Mouse (Mus musculus) lung, embryonic 15.5 days (tissue): ENCODE measurements around the gene Ift140. TPM values are rescaled to one million over a fixed set of nuclear protein-coding genes. Genes with fewer than 3 reads are reported as not detected.

Source experiments
- ATAC-seq: fragments of 200-750 bp; cut with Nextera tagmentation; 2 replicates; pipeline ENCODE4 v1.8.0; 2017; ENCODE audit warnings: moderate number of reproducible peaks, borderline replicate concordance; ENCODE audit not compliant: low FRiP score, low TSS enrichment; ENCODE audit errors: extremely low read depth
- H3K27ac ChIP-seq: fragments of 300-500 bp; sonication (generic); 2 replicates; pipeline ENCODE4 v1.5.1; 2015; ENCODE audit warnings: moderate library complexity, mild to moderate bottlenecking, inconsistent platforms
- H3K27me3 ChIP-seq: fragments of 300-500 bp; sonication (generic); 2 replicates; pipeline ENCODE4 v1.6.1; 2015; ENCODE audit warnings: inconsistent platforms
- H3K36me3 ChIP-seq: fragments of 300-500 bp; sonication (generic); 2 replicates; pipeline ENCODE4 v1.6.1; 2015; ENCODE audit warnings: inconsistent platforms
- H3K4me1 ChIP-seq: fragments of 300-500 bp; sonication (generic); 2 replicates; pipeline ENCODE4 v1.6.1; 2015; ENCODE audit warnings: inconsistent platforms
- H3K4me2 ChIP-seq: fragments of 300-500 bp; sonication (generic); 2 replicates; pipeline ENCODE4 v1.6.1; 2015; ENCODE audit warnings: inconsistent platforms, mild to moderate bottlenecking, moderate library complexity
- H3K4me3 ChIP-seq: fragments of 300-500 bp; sonication (generic); 2 replicates; pipeline ENCODE4 v1.5.1; 2015; ENCODE audit warnings: mild to moderate bottlenecking, inconsistent platforms
- H3K9ac ChIP-seq: fragments of 300-500 bp; sonication (generic); 2 replicates; pipeline ENCODE4 v1.6.1; 2015; ENCODE audit warnings: inconsistent platforms
- H3K9me3 ChIP-seq: fragments of 300-500 bp; sonication (generic); 2 replicates; pipeline ENCODE4 v1.6.1; 2016; ENCODE audit warnings: inconsistent platforms
- WGBS: fragments of 180-500 bp; shearing (Covaris S2); methylation state at CpG from one replicate; pipeline ENCODE4 v1.1.7; 2015; 5-methylcytosine and 5-hydroxymethylcytosine counted together
- polyA plus RNA-seq: library from polyadenylated mRNA; unstranded; fragments of >200 nt; fragmentation: Nextera tagmentation; extraction: Ambion mirVana; gene quantifications from 2 replicates; pipeline ENCODE4 v1.2.1, GENCODE M21; 2015

Ift140 gene
- polyA plus RNA-seq, 1 experiment from 2014 or later = 17.0 TPM

GRCm38 (mm10) chr17:25107786-25108185, 91.9 kb downstream of the Ift140 start:
- no peak for ATAC-seq
- no peaks in the 10 kb centered on the region for H3K9me3 ChIP-seq

DNA sequence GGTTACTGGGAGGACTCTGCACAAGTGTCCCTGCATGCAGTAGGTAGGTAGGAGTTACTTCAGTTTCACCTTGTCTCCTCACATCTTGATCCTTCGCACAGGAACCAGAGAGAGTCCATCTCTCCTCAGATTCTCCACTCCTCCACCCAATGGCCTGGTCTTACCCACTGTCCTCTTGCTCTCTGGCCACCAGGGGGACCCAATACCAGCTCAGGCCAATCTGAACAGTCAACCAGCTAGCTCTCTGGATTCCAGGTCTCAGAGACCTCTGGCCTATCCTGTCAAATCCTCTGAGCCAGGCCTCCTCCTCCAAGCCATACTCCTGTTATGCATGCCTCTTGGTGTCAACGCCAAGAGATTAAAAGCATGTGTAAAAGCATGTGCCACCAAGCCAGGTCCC, 93.7 kb downstream of the Ift140 start:
- Histone ChIP-seq H3K27me3 (no peaks in the 10 kb centered on the region), H3K9me3 (no peaks in the 10 kb centered on the region), H3K36me3 (peaks cover 55% of the 10 kb centered on the region), H3K4me3 (no peak overlapping the region), H3K9ac (no peak overlapping the region), H3K4me2 (no peak overlapping the region), H3K4me1 (peaks cover 6% of the 10 kb centered on the region), H3K27ac (no peak overlapping the region)
- no peak for ATAC-seq
- 76% methylated on average over 2 of the region's 2 CpGs for WGBS

More at GRCm38 (mm10) chr17:25107786-25108185, 91.9 kb downstream of the Ift140 start:
- 93% methylated on average over 7 of the region's 16 CpGs for WGBS
- no peak overlapping the region for H3K4me3 ChIP-seq
- no peaks in the 10 kb centered on the region for H3K27me3 ChIP-seq
- H3K4me1 ChIP-seq = 0 out of 2 replicates have a peak, but pooled peaks cover 5% of the 10 kb centered on the region
- peaks cover 72% of the 10 kb centered on the region for H3K36me3 ChIP-seq
- no peak overlapping the region for H3K4me2 ChIP-seq
- H3K27ac ChIP-seq = no peak overlapping the region
- no peak overlapping the region for H3K9ac ChIP-seq

- H3K4me1 ChIP-seq = peaks cover 11% of the 10 kb centered on the region
- no peaks in the 10 kb centered on the region for H3K27me3 ChIP-seq
- H3K9ac ChIP-seq = no peak overlapping the region
- no peak overlapping the region for H3K4me3 ChIP-seq
- peaks cover 46% of the 10 kb centered on the region for H3K36me3 ChIP-seq
- no peak overlapping the region for H3K4me2 ChIP-seq
- ATAC-seq = no peak
- no peaks in the 10 kb centered on the region for H3K9me3 ChIP-seq
- H3K27ac ChIP-seq = no peak overlapping the region
- 91% methylated on average over 6 of the region's 6 CpGs for WGBS
These were observed 94.7 kb downstream of the Ift140 start for GRCm38 (mm10) chr17:25110590-25110989.

- peaks cover 41% of the 10 kb centered on the region for H3K36me3 ChIP-seq
- H3K4me1 ChIP-seq = peaks cover 14% of the 10 kb centered on the region
- no peaks in the 10 kb centered on the region for H3K9me3 ChIP-seq
- WGBS = 89% methylated on average over 5 of the region's 5 CpGs
- H3K4me3 ChIP-seq = no peak overlapping the region
- no peak for ATAC-seq
- no peak overlapping the region for H3K9ac ChIP-seq
- H3K27me3 ChIP-seq = no peaks in the 10 kb centered on the region
- H3K27ac ChIP-seq = no peak overlapping the region
- no peak overlapping the region for H3K4me2 ChIP-seq
These were observed 95.3 kb downstream of the Ift140 start for GRCm38 (mm10) chr17:25111220-25111619.

- no peaks in the 10 kb centered on the region for H3K9me3 ChIP-seq
- H3K4me1 ChIP-seq = peaks cover 17% of the 10 kb centered on the region
- WGBS = 55% methylated on average over 8 of the region's 8 CpGs
- no peak overlapping the region for H3K4me3 ChIP-seq
- H3K4me2 ChIP-seq = no peak overlapping the region
- H3K36me3 ChIP-seq = peaks cover 34% of the 10 kb centered on the region
- ATAC-seq = no peak
- peak overlapping the region; percentile 31 for H3K27ac ChIP-seq
- no peak overlapping the region for H3K9ac ChIP-seq
- H3K27me3 ChIP-seq = no peaks in the 10 kb centered on the region
These were observed 96.0 kb downstream of the Ift140 start for GRCm38 (mm10) chr17:25111739-25112422.

GRCm38 (mm10) chr17:25112423-25112810, 96.5 kb downstream of the Ift140 start:
- Histone ChIP-seq H3K27me3 (no peaks in the 10 kb centered on the region), H3K4me3 (no peak overlapping the region), H3K27ac (peak overlapping the region; percentile 31), H3K4me1 (peaks cover 17% of the 10 kb centered on the region), H3K9me3 (no peaks in the 10 kb centered on the region), H3K9ac (no peak overlapping the region), H3K4me2 (no peak overlapping the region), H3K36me3 (peaks cover 29% of the 10 kb centered on the region)
- ATAC-seq = no peak
- 74% methylated on average over 3 of the region's 3 CpGs for WGBS

GRCm38 (mm10) chr17:25114908-25115645, 99.2 kb downstream of the Ift140 start:
- Histone ChIP-seq H3K36me3 (peaks cover 10% of the 10 kb centered on the region; the same call in 1 of the 2 replicates), H3K4me1 (peaks cover 17% of the 10 kb centered on the region), H3K27me3 (no peaks in the 10 kb centered on the region), H3K4me2 (peak overlapping the region; percentile 98), H3K27ac (peak overlapping the region; percentile 92), H3K9me3 (no peaks in the 10 kb centered on the region), H3K4me3 (peak overlapping the region; percentile 65), H3K9ac (peak overlapping the region; percentile 75)
- peak; percentile 43; the same call in 1 of the 2 replicates for ATAC-seq
- 5% methylated on average over 23 of the region's 23 CpGs for WGBS

DNA sequence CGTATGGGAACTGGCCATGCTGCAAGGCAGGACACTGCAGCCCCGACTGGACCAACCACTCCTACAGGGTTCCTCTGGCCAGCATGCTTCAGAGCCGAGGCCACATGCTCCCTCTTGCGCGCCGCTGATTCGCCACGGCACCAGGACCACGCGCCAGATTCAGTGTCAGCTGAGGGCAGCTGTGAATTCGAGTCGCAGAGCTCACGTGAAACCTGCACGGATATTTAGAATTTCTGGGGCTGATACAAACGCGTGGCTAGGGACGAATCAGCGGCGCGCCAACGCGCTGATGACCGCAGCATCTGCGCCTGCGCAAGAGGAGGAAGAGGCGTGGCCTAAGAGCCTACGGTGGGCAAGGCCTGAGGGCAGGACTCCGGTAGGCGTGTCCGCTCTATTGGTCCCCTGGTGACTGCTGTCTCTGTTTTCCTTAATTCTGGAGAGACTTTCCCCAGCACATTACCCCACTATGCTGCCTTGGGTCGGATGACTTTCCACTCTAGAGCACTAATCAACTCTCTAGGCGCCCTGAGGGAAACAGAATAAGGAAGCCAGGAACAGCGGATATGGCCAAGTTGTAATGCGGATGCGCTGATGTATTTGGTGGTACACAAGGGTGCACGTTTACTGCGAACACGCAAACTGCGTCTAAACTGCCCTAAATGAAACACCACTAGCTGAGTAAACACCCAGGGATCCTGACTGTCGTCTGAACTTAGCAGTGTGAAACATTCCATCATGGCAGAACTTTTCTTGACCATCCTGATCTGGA, 100.0 kb downstream of the Ift140 start, which contains the start of gene Telo2:
Gene Telo2, minus strand, starts transcription at position 304 of the 769 bp plus-strand sequence.
- no peaks in the 10 kb centered on the region for H3K9me3 ChIP-seq
- H3K9ac ChIP-seq = peak within 1 kb of the TSS; percentile 75
- H3K27me3 ChIP-seq = no peaks in the 10 kb centered on the region
- H3K4me3 ChIP-seq = peak within 1 kb of the TSS; percentile 65
- peaks cover 2% of the 10 kb centered on the region; the same call in 1 of the 2 replicates for H3K36me3 ChIP-seq
- ATAC-seq = peak; percentile 93
- H3K27ac ChIP-seq = peak within 1 kb of the TSS; percentile 92
- 6% methylated on average over 40 of the region's 40 CpGs for WGBS
- H3K4me2 ChIP-seq = peak within 1 kb of the TSS; percentile 98
- H3K4me1 ChIP-seq = peaks cover 17% of the 10 kb centered on the region

DNA sequence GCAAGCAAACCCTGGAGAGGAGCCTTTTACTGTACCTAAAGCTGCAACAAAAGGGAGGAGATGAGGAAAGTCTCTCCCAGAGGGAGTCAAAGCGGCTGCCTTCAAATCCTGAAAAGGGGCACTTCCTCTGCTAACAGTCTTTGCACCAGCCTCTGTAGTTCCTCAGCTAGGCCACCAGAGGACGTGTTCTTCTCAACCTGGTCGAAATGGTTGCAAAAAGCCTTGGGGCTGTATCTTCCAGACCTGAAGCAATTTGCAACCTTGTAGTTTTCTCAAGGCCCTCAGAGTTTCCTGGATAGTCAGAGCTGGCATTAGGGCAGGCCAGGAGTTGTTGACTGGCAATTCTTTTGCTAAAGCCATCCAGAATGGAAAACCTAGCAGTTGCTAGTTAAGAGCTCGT, 101.4 kb downstream of the Ift140 start:
- peaks cover 14% of the 10 kb centered on the region for H3K4me1 ChIP-seq
- H3K9ac ChIP-seq = no peak overlapping the region
- H3K27me3 ChIP-seq = no peaks in the 10 kb centered on the region
- H3K4me3 ChIP-seq = no peak overlapping the region
- 28% methylated on average over 4 of the region's 4 CpGs for WGBS
- H3K4me2 ChIP-seq = no peak overlapping the region
- H3K27ac ChIP-seq = no peak overlapping the region
- no peaks in the 10 kb centered on the region for H3K9me3 ChIP-seq
- H3K36me3 ChIP-seq = no peaks in the 10 kb centered on the region; the same call in 1 of the 2 replicates
- no peak for ATAC-seq

DNA sequence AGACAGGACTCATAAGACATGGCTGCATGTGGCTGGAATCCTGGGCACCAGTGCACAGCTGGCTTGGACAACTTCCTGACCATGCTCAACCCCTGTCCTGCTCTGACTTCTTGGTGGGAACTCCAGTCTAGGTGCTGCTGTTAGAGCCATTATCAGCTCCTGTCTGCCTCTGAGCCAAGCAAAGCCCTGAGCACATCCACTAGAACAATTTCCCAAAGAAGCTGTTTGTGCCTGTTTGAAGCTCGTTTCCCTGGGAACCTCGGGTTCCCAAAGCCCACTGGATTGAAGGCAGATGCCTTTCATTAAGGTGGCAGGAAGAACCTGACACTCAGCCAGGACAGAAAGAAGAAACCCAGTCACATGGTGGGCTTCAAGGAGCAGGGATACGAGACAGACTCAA, 104.5 kb downstream of the Ift140 start, which contains the start of gene Ptx4:
Gene Ptx4, plus strand, starts transcription at position 355 of the 400 bp plus-strand sequence.
- Histone ChIP-seq H3K4me3 (no peak within 1 kb of the TSS), H3K4me2 (no peak within 1 kb of the TSS), H3K36me3 (no peaks in the 10 kb centered on the region), H3K27ac (no peak within 1 kb of the TSS), H3K9ac (no peak within 1 kb of the TSS), H3K9me3 (no peaks in the 10 kb centered on the region), H3K27me3 (no peaks in the 10 kb centered on the region), H3K4me1 (peaks cover 6% of the 10 kb centered on the region)
- 37% methylated on average over 3 of the region's 3 CpGs for WGBS
- ATAC-seq = no peak

DNA sequence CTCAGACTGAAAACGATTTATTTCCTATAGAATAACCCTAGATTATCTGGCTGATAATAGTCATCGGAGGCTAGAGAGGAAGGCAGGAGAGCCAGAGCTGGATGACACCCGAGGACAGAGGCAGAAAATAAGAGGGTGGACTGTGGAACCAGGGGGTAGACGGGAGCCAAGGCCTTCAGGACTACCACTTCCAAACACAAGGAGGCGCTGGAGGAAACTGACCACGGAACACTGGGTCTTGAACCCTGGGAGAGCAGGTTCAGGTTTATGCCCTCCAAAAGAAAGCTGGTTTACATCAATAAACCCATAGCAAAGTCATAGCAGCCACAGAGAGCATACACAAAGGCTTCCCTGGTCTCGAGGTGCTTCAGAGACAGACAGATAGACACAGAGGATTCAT, 108.1 kb downstream of the Ift140 start:
- 23% methylated on average over 7 of the region's 7 CpGs for WGBS
- H3K4me3 ChIP-seq = no peak overlapping the region
- no peaks in the 10 kb centered on the region for H3K36me3 ChIP-seq
- ATAC-seq = no peak
- H3K27me3 ChIP-seq = no peaks in the 10 kb centered on the region
- H3K27ac ChIP-seq = no peak overlapping the region
- no peak overlapping the region for H3K4me2 ChIP-seq
- H3K9me3 ChIP-seq = no peaks in the 10 kb centered on the region
- H3K4me1 ChIP-seq = no peaks in the 10 kb centered on the region
- H3K9ac ChIP-seq = no peak overlapping the region
